Mouse (Mus musculus): ENCODE results near the gene Zc3h10.

GRCm38 (mm10) chr10:128544674-128545569 is 2.7 kb downstream of the Zc3h10 start:
- TF ChIP-seq CTCF (IDR thresholded peaks at IDR 0.05; ENCODE audit: low read depth), result no peak
- no peak for TF ChIP-seq EP300 (IDR thresholded peaks at IDR 0.05; ENCODE audit: low read depth)

Data from heart, postnatal 0 days (tissue).